Mouse (Mus musculus): ENCODE data around the gene Msrb2.

The Msrb2 gene

DNA sequence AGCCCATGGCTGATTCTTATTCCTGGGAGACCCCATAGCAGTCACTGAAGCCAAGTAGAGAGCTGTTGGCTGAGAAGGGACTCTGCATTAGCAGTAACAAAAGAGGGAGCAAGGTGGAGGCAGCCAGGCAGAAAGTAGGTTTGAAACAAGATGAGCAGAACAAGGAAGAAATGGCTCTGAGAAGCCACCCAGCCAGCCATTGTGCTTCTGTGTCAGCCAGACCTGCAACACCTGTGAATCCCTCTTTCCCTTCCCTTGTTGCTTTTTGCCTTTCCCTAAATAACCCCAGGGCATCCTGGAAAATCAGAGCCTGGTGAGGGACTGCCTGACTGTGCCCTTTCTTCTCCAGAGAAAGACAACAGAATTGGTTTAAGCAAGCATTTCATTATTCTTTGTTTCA lies 51.0 kb downstream of the Msrb2 start:
- TF ChIP-seq GATA4 (IDR thresholded peaks at IDR 0.05; ENCODE audit: insufficient replicate concordance, low read length), result no peak

DNA sequence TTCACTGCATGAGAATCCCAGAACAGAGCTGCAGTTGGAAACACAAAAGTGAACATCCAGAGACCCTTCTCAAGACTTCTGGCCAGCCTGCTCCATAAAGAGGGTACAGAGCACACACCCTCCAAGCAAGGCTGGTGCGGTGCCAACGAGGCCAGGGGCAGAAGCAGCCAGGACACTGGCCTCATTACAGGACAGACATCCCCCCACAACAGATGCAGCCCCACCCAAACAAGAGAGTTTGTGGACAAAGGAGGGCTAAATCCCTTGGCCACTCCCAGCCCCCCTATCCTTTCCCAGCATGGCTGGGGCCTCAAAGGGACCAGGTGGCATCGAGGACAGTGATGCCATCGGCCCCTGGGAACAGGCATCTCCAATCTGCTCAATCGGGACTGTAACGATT lies 51.8 kb downstream of the Msrb2 start:
- no peak for TF ChIP-seq GATA4 (IDR thresholded peaks at IDR 0.05; ENCODE audit: insufficient replicate concordance, low read length)

DNA sequence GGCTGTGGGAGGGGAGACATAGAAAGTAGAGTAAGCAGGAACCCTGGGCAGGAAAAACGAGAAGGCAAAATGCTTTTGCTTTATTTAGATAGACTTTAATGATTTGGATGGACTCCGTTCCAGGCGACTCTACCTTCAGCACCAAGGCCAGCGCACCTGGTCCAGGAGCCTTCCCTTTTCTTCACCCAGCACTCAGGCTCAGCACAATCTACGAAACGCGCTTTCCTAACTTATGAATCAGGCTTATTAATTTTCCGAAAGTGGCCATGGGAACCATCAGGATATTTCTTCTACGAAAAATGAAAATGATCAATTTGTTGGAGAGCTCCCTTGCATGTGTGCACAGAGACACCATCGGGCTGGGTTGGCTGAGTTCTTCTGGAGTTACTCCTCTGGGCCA lies 57.8 kb downstream of the Msrb2 start:
- no peak for TF ChIP-seq GATA4 (IDR thresholded peaks at IDR 0.05; ENCODE audit: insufficient replicate concordance, low read length)

DNA sequence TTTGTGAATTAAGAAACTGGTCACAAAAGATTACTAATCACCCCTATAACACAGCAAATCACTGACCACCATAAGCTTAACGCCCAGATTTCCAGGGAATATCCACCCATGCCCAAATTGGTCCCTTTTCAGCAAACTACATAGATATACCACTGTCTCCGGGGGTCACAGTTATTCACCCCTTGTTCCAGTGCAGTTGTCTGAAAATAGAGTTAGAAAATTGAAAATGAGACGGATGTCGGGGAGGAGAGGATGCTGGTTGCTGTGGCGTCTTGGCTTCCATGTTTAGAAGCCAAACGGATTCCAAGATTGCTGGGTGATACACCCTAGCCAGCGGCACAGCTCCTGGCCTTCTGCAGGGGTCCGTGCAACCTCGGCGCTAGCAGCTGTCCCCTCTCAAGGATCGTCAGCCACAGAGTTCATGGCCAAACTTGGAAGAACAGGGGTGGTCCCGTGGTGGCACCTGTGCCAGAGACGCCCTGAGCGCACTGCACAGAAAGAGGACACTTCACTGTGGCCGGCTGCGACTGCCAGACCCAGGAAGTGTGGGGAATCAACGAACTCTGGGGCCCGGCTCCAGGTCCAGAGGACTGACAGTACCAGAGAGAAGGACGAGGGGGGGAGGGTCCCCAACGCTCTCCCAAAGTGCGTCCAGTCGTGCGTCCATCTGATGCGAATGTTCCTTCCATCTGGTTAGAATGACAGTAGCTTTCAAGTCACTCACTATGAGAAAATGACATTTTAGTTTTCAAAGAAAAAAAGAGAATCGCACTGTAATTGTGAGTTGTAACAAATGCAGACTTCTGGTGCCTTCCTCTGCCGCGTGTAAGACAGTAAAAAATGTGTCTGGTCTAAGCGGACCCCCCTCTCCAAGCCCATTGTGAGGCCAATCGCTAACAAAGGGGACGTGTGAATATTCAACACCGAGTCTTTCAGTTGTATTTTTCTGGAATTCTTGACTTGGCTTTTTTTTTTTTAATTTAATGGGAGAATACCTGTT lies 58.8 kb downstream of the Msrb2 start:
- TF ChIP-seq GATA4 (IDR thresholded peaks at IDR 0.05; ENCODE audit: insufficient replicate concordance, low read length), result no peak

DNA sequence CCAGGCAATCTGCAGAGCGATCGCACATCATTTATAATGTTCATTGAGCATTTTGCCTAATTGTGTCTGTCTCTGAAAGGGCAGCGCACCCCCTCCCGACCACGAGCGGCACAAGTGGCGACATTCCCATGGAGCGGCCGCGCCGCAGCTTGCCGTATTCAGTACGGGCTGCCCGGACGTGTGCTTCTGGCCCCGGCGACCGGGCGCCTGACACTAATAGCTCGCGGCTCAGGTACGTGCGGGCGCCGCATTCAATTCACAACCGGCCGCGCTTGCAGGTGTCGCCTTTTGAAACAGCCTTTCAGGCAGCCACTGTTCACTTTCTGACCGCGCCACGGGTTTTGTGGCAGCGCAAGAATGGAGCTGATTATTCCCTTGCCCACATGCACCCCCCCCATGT lies 59.5 kb downstream of the Msrb2 start:
- TF ChIP-seq GATA4 (IDR thresholded peaks at IDR 0.05; ENCODE audit: insufficient replicate concordance, low read length), result no peak

DNA sequence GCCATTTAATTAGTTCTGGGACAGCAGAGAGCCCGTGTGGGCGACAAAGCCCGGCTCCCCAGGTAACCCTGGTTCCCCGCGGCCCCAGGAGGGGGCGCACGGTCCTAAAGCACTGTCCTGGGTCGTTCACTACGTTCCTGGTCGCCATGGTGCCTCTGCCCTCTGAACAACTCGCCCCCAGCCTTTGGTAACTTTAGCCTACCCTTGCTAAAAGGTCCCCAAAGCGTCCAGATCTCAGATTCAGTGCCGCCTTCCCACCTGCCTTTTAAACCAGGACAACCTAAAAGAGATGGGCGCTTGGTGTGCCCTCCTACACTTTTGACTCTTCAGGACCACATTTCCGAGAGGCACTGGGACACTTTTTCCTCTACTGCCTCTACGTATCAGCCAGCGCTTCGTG lies 59.9 kb downstream of the Msrb2 start:
- TF ChIP-seq GATA4 (IDR thresholded peaks at IDR 0.05; ENCODE audit: insufficient replicate concordance, low read length), result no peak

DNA sequence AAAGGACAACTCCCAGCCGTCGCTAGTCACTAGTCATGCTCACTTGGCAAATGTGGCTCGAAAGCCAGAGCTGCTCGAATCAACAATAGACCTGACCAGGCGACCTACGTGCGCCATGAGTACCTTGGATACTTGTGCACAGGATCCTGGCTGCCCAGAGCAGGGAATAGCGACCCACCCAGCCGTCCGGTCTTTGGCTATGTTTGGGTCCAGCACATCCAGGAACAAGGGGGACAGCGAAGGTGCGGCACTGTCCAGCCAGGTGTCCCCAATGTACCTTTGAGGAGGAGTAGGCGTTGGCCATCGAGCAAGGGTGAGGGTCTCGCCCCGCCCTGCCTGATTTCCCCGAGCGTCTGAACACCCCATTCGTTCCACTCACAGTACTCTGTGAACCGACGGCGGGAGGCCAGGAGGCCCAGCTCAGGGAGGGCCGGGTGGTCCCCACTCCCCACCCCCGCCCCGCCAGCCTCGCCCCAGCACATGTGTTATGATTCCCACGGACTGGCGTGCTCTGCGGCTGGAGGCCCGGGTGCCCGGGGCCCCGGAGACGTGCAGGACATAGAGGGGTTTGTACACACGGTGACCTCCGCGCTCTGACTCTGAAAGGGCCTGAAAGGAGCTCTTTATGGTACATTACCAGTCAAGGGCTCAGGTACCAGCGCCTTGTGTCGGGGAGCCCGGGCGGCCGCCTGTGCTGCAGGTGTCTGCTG lies 60.5 kb downstream of the Msrb2 start:
- no peak for TF ChIP-seq GATA4 (IDR thresholded peaks at IDR 0.05; ENCODE audit: insufficient replicate concordance, low read length)

DNA sequence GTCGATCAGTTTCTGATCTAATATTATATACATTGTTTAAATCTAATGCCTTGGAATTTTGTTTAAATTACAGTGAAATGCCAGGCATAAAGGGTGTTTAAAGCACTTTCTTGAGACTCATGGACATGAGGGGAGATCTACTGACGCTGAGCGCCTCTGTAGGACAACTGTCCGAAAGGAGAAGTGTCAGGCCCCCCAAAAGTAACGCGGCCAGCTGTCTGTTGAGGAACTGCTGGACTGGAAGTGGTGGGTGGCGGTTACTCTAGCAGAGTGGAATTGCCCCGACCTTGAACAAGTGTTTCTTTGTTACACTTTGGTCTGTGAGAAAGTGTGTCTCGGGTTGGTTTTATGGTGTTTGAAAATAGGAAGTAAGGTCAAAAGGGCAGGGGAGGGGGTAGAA lies 73.1 kb downstream of the Msrb2 start:
- no peak for TF ChIP-seq GATA4 (IDR thresholded peaks at IDR 0.05; ENCODE audit: insufficient replicate concordance, low read length)
